Comparison of ENCODE assay signal across 9 mouse cellular contexts in the genomic region with DNA sequence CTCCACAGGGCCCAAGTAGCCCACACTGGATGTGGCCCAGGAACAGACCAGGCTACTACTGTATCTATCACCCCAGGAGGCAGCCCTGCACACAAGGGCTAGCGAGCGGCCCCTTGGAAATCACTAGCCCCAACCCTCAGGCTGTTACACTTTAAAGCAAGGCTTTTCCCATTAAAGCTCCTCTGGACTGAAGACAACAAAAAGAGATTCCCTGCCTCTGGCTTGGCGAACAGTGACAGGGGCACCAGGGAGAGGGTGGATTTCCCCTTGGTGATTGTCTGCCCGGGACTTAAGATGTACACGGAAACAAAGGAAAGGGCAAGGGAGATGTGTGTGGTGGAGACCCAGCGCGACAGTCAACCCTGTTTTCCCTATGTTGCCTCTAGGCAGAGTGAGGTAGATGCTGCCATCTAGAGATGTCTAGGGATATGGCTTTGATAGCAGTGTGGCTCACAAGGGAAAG.
DNase-seq lines count a peak whose midpoint lies in the region; ATAC-seq lines count a peak whose summit lies in the region.
"Had no signal": no experiment of that assay in that cellular context is flagged by ENCODE, and none has a peak within 500 bp of the region (broad histone marks: within the 10 kb centered on the region; RNA-seq: fewer than 3 reads in every experiment).

No protein-coding gene starts in this region.

- no peak overlapping the region; the same call in 1 of the 2 replicates for H3K9ac ChIP-seq in forebrain, embryonic 15.5 days (replicated peaks)
- 0 out of 2 replicates have a peak overlapping the region, but pooled peaks have one; percentile 38 for H3K9ac ChIP-seq in midbrain, embryonic 16.5 days (ENCODE audit: low read depth, low read length)

- H3K27ac ChIP-seq in forebrain, embryonic 15.5 days (replicated peaks) = no peak overlapping the region
- no peak overlapping the region for H3K27ac ChIP-seq in midbrain, embryonic 16.5 days (ENCODE audit: low read length)

- H3K4me1 ChIP-seq in forebrain, embryonic 15.5 days = peaks cover 6% of the 10 kb centered on the region; the same call in 1 of the 2 replicates
- peaks cover 8% of the 10 kb centered on the region for H3K4me1 ChIP-seq in midbrain, embryonic 16.5 days (ENCODE audit: control insufficient read depth, insufficient read depth, low read length)

- no peaks in the 10 kb centered on the region for H3K36me3 ChIP-seq in forebrain, embryonic 15.5 days
- no peaks in the 10 kb centered on the region for H3K36me3 ChIP-seq in midbrain, embryonic 16.5 days (ENCODE audit: control insufficient read depth, insufficient read depth, low read length)

- 6% methylated on average over 7 of the region's 7 CpGs for WGBS in forebrain, embryonic 15.5 days
- WGBS in midbrain, embryonic 16.5 days = 4% methylated on average over 7 of the region's 7 CpGs

- H3K27me3 ChIP-seq in forebrain, embryonic 15.5 days = no peaks in the 10 kb centered on the region
- H3K27me3 ChIP-seq in midbrain, embryonic 16.5 days (ENCODE audit: control insufficient read depth, insufficient read depth, low read depth, low read length) = no peaks in the 10 kb centered on the region

- DNase-seq in frontal cortex, postnatal 14 days (ENCODE audit: low spot score in 2 of 2) = no peak
- peak; percentile 66 for DNase-seq in Muller cell, postnatal 12 days (ENCODE audit: inconsistent ontology term)
- peak; percentile 42 for DNase-seq in kidney, postnatal 10 days
- no peak for DNase-seq in adrenal gland, adult 2 months
- no peak for DNase-seq in spleen, postnatal 10 days (ENCODE audit: low spot score in 2 of 2)

- H3K4me2 ChIP-seq in forebrain, embryonic 15.5 days (replicated peaks) = peak overlapping the region; percentile 33
- peak overlapping the region; percentile 51 for H3K4me2 ChIP-seq in midbrain, embryonic 16.5 days (ENCODE audit: low read length)

- H3K4me3 ChIP-seq in forebrain, embryonic 15.5 days = peak overlapping the region; percentile 12; the same call in 1 of the 2 replicates
- no peak overlapping the region; the same call in 1 of the 2 replicates for H3K4me3 ChIP-seq in midbrain, embryonic 16.5 days (ENCODE audit: low read depth, low read length)
- H3K4me3 ChIP-seq: myocyte had no signal

- H3K9me3 ChIP-seq in forebrain, embryonic 15.5 days = no peaks in the 10 kb centered on the region
- H3K9me3 ChIP-seq in midbrain, embryonic 16.5 days (replicated peaks; ENCODE audit: control insufficient read depth, low read length, poor library complexity, severe bottlenecking) = no peaks in the 10 kb centered on the region

- peak; percentile 99 for ATAC-seq in frontal cortex, adult (ENCODE audit: low TSS enrichment)
- ATAC-seq in forebrain, embryonic 15.5 days (replicated peaks) = peak; percentile 87
- peak; percentile 91 for ATAC-seq in midbrain, embryonic 16.5 days

Comparison
In these comparisons a context has a peak if more than half of its experiments do, and no peak if none do; other contexts are left out.
1. DNase-seq: peak in Muller cell, postnatal 12 days (single experiment) and kidney, postnatal 10 days (single experiment); none in frontal cortex, postnatal 14 days (0 of 2), adrenal gland, adult 2 months (single experiment) and spleen, postnatal 10 days (0 of 2).
2. Peak in every context shown above with its lines, with median percentiles within 50 percentile points of each other: ATAC-seq.